Comparison of ENCODE assay signal across 33 mouse cellular contexts in genomic region chr16:22899346-22899745, GRCm38 (mm10). TPM values are rescaled to one million over a fixed set of nuclear protein-coding genes. Genes with fewer than 3 reads are reported as not detected.
DNase-seq lines count a peak whose midpoint lies in the region; ATAC-seq and TF ChIP-seq lines count a peak whose summit lies in the region.
"Had no signal": no experiment of that assay in that cellular context is flagged by ENCODE, and none has a peak within 500 bp of the region (broad histone marks: within the 10 kb centered on the region; RNA-seq: fewer than 3 reads in every experiment).

No protein-coding gene starts in this region.

- TF ChIP-seq CTCF in liver, embryonic 14.5 days (IDR thresholded peaks at IDR 0.05; ENCODE audit: low read depth): no peak

- H3K4me1 ChIP-seq in liver, embryonic 14.5 days (replicated peaks; ENCODE audit: control insufficient read depth in 2 of 2, insufficient read depth in 2 of 2, low read length in 1 of 2): peaks cover 0 to 2% of the 10 kb centered on the region in 2 experiments; a peak in 1 of 4 replicates
- H3K4me1 ChIP-seq in liver, embryonic 12.5 days: no peaks in the 10 kb centered on the region
- H3K4me1 ChIP-seq in liver, embryonic 16.5 days (ENCODE audit: control insufficient read depth, low read depth, low read length): no peaks in the 10 kb centered on the region; the same call in 1 of the 2 replicates
- H3K4me1 ChIP-seq: embryonic facial prominence, embryonic 10.5 days; embryonic facial prominence, embryonic 13.5 days; forebrain, embryonic 12.5 days; forebrain, embryonic 15.5 days; heart, embryonic 10.5 days; heart, embryonic 13.5 days had no signal

- no peak for TF ChIP-seq EP300 in liver, embryonic 14.5 days (IDR thresholded peaks at IDR 0.05; ENCODE audit: low read depth)

- no peak overlapping the region for H3K27ac ChIP-seq in liver, embryonic 14.5 days
- H3K27ac ChIP-seq in liver, embryonic 12.5 days: no peak overlapping the region
- H3K27ac ChIP-seq in liver, embryonic 16.5 days (ENCODE audit: low read length): no peak overlapping the region
- H3K27ac ChIP-seq: embryonic facial prominence, embryonic 10.5 days; embryonic facial prominence, embryonic 13.5 days; forebrain, embryonic 12.5 days; forebrain, embryonic 15.5 days; heart, adult 2 months; heart, embryonic 10.5 days; heart, embryonic 13.5 days; hindbrain, embryonic 14.5 days; hindbrain, postnatal 0 days had no signal

- H3K27me3 ChIP-seq in liver, embryonic 14.5 days (ENCODE audit: control insufficient read depth, insufficient read depth, low read length): no peaks in the 10 kb centered on the region
- no peaks in the 10 kb centered on the region for H3K27me3 ChIP-seq in liver, embryonic 12.5 days (replicated peaks)
- H3K27me3 ChIP-seq in liver, embryonic 16.5 days (ENCODE audit: control insufficient read depth, insufficient read depth, low read depth, low read length): no peaks in the 10 kb centered on the region
- H3K27me3 ChIP-seq: embryonic facial prominence, embryonic 13.5 days; forebrain, embryonic 12.5 days; forebrain, embryonic 15.5 days; heart, embryonic 13.5 days had no signal

- 0 out of 2 replicates have a peak, but pooled peaks have one; percentile 7 for ATAC-seq in liver, embryonic 14.5 days (ENCODE audit: insufficient read depth)
- no peak for ATAC-seq in liver, embryonic 12.5 days
- ATAC-seq in liver, embryonic 16.5 days (ENCODE audit: low read depth): peak; percentile 23; the same call in 1 of the 2 replicates
- ATAC-seq: activated CD4-positive, CD25-positive, alpha-beta regulatory T cell, adult 4 months; forebrain, embryonic 15.5 days; hindbrain, postnatal 0 days had no signal

- no peak overlapping the region for H3K4me2 ChIP-seq in liver, embryonic 14.5 days (ENCODE audit: low read depth)
- H3K4me2 ChIP-seq in liver, embryonic 12.5 days: no peak overlapping the region
- H3K4me2 ChIP-seq in liver, embryonic 16.5 days (ENCODE audit: low read depth, low read length): no peak overlapping the region
- H3K4me2 ChIP-seq: embryonic facial prominence, embryonic 13.5 days; forebrain, embryonic 12.5 days; forebrain, embryonic 15.5 days; heart, embryonic 13.5 days; hindbrain, embryonic 14.5 days had no signal

- no peak overlapping the region for H3K9ac ChIP-seq in liver, embryonic 14.5 days (replicated peaks)
- H3K9ac ChIP-seq in liver, embryonic 12.5 days: no peak overlapping the region
- no peak overlapping the region for H3K9ac ChIP-seq in liver, embryonic 16.5 days (ENCODE audit: low read depth, low read length)
- H3K9ac ChIP-seq: embryonic facial prominence, embryonic 13.5 days; forebrain, embryonic 12.5 days; forebrain, embryonic 15.5 days; heart, embryonic 13.5 days; hindbrain, embryonic 14.5 days had no signal

- DNase-seq in liver, embryonic 14.5 days (ENCODE audit: low read depth in 3 of 3, low spot score in 3 of 3): no peak
- peak; percentile 47 for DNase-seq in 416B (ENCODE audit: low read depth)
- no peak for DNase-seq in kidney, adult 8-10 months
- no peak for DNase-seq in adrenal gland, adult 8-10 months
- DNase-seq: adrenal gland, postnatal 10 days; cerebellum, adult 11 months; cerebellum, adult 2 months; cerebellum, adult 9-11 months; cerebellum, postnatal 25 days; embryo, embryonic 11 days; gastrocnemius, postnatal 25 days; heart, adult 2 months; heart, postnatal 14 days; heart, postnatal 4 days had no signal

- H3K4me3 ChIP-seq in liver, embryonic 14.5 days (ENCODE audit: insufficient read depth in 1 of 2, low read depth in 2 of 2, low read length in 2 of 2): no peak overlapping the region
- no peak overlapping the region for H3K4me3 ChIP-seq in liver, embryonic 12.5 days
- no peak overlapping the region for H3K4me3 ChIP-seq in liver, embryonic 16.5 days (ENCODE audit: low read depth, low read length)
- H3K4me3 ChIP-seq: embryonic facial prominence, embryonic 10.5 days; embryonic facial prominence, embryonic 13.5 days; erythroblast, embryonic 14.5 days; forebrain, embryonic 12.5 days; forebrain, embryonic 15.5 days; heart, adult 2 months; heart, embryonic 10.5 days; heart, embryonic 13.5 days had no signal

- H3K9me3 ChIP-seq in liver, embryonic 14.5 days (ENCODE audit: control insufficient read depth, low read length): no peaks in the 10 kb centered on the region
- no peaks in the 10 kb centered on the region for H3K9me3 ChIP-seq in liver, embryonic 12.5 days (replicated peaks)
- H3K9me3 ChIP-seq in liver, embryonic 16.5 days (replicated peaks; ENCODE audit: control insufficient read depth, low read length): no peaks in the 10 kb centered on the region
- H3K9me3 ChIP-seq: embryonic facial prominence, embryonic 10.5 days; embryonic facial prominence, embryonic 13.5 days; forebrain, embryonic 12.5 days; forebrain, embryonic 15.5 days; heart, embryonic 10.5 days; heart, embryonic 13.5 days had no signal

- 32% methylated on average over 5 of the region's 5 CpGs for WGBS in liver, embryonic 14.5 days (ENCODE audit: insufficient replicate concordance)
- WGBS in liver, embryonic 12.5 days (ENCODE audit: insufficient replicate concordance): 42% methylated on average over 5 of the region's 5 CpGs
- WGBS in liver, embryonic 16.5 days (ENCODE audit: insufficient replicate concordance): 23% methylated on average over 5 of the region's 5 CpGs

- no peaks in the 10 kb centered on the region; the same call in 1 of the 2 replicates for H3K36me3 ChIP-seq in liver, embryonic 14.5 days (replicated peaks; ENCODE audit: control insufficient read depth, insufficient read depth, low read depth)
- H3K36me3 ChIP-seq in liver, embryonic 12.5 days: no peaks in the 10 kb centered on the region
- no peaks in the 10 kb centered on the region for H3K36me3 ChIP-seq in liver, embryonic 16.5 days (ENCODE audit: control insufficient read depth, insufficient read depth)
- H3K36me3 ChIP-seq: embryonic facial prominence, embryonic 10.5 days; embryonic facial prominence, embryonic 13.5 days; forebrain, embryonic 12.5 days; forebrain, embryonic 15.5 days; heart, embryonic 10.5 days; heart, embryonic 13.5 days had no signal

RNA-seq across cellular contexts. Expression of gene Ahsg, which starts 8.3 kb away (rescaled TPM):
- 1,135 and 1,143 TPM in 2 replicates for polyA plus RNA-seq in liver, embryonic 14.5 days (2012; rRNA removed)
- polyA plus RNA-seq in liver, embryonic 14.5 days (2014; fragmentation: Nextera tagmentation; extraction: Ambion mirVana): 1,052 and 1,153 TPM in 2 replicates
- 184 and 190 TPM in 2 replicates for polyA plus RNA-seq in liver, embryonic 12.5 days (2016; fragmentation: Nextera tagmentation; extraction: Ambion mirVana)
- polyA plus RNA-seq in liver, embryonic 16.5 days (2015; fragmentation: Nextera tagmentation; extraction: Ambion mirVana): 5,304 and 6,290 TPM in 2 replicates
- 1 to 10 TPM; 6.1 to 8.4 (median 7.2) TPM for total RNA-seq in adrenal gland, adult 8-10 months (2022)
- total RNA-seq: gastrocnemius, postnatal 25 days; hindbrain, postnatal 0 days had no signal
- polyA plus RNA-seq: activated CD4-positive, CD25-positive, alpha-beta regulatory T cell, adult 4 months; cerebellum, adult 2 months; cortical plate, adult 2 months; embryonic facial prominence, embryonic 10.5 days; embryonic facial prominence, embryonic 13.5 days; forebrain, embryonic 12.5 days; forebrain, embryonic 15.5 days; hindbrain, embryonic 11.5 days; hindbrain, embryonic 14.5 days; hindbrain, postnatal 0 days had no signal

RNA-seq across cellular contexts. Expression of gene Fetub, which starts 18.8 kb away (rescaled TPM):
- 1.5 and 1.6 TPM in 2 replicates for polyA plus RNA-seq in liver, embryonic 14.5 days (2012; rRNA removed)
- polyA plus RNA-seq in liver, embryonic 14.5 days (2014; fragmentation: Nextera tagmentation; extraction: Ambion mirVana): 2.2 and 2.3 TPM in 2 replicates
- polyA plus RNA-seq in liver, embryonic 12.5 days (2016; fragmentation: Nextera tagmentation; extraction: Ambion mirVana): 0.35 and 0.69 TPM in 2 replicates
- polyA plus RNA-seq in liver, embryonic 16.5 days (2015; fragmentation: Nextera tagmentation; extraction: Ambion mirVana): 15.3 and 19.3 TPM in 2 replicates
- total RNA-seq in adrenal gland, adult 8-10 months (2022): 10 to 100 TPM in 2 of 4 experiments, 1 to 10 TPM in 2; 2.4 to 25.4 (median 6.9) TPM
- total RNA-seq: gastrocnemius, postnatal 25 days; heart, postnatal 14 days; heart, postnatal 4 days; hindbrain, postnatal 0 days had no signal
- polyA plus RNA-seq: activated CD4-positive, CD25-positive, alpha-beta regulatory T cell, adult 4 months; cerebellum, adult 2 months; embryonic facial prominence, embryonic 10.5 days; erythroblast, embryonic 14.5 days; forebrain, embryonic 12.5 days; forebrain, embryonic 15.5 days; heart, embryonic 10.5 days; heart, embryonic 13.5 days; heart, embryonic 16.5 days; hindbrain, embryonic 11.5 days; hindbrain, embryonic 14.5 days; intestine, embryonic 14.5 days had no signal

RNA-seq across cellular contexts. Expression of gene Dnajb11, which starts 41.7 kb away (rescaled TPM):
- 15.1 and 25.9 TPM in 2 replicates for polyA plus RNA-seq in liver, embryonic 14.5 days (2012; rRNA removed)
- polyA plus RNA-seq in liver, embryonic 14.5 days (2014; fragmentation: Nextera tagmentation; extraction: Ambion mirVana): 54.3 and 54.9 TPM in 2 replicates
- polyA plus RNA-seq in liver, embryonic 12.5 days (2016; fragmentation: Nextera tagmentation; extraction: Ambion mirVana): 95.2 and 97.9 TPM in 2 replicates
- 50.7 and 54.4 TPM in 2 replicates for polyA plus RNA-seq in liver, embryonic 16.5 days (2015; fragmentation: Nextera tagmentation; extraction: Ambion mirVana)
- 10 to 100 TPM; 55.9 to 75.2 (median 64.1) TPM for total RNA-seq in adrenal gland, adult 8-10 months (2022)

RNA-seq across cellular contexts. Expression of gene Tbccd1, which starts 41.9 kb away (rescaled TPM):
- 20.3 and 25.6 TPM in 2 replicates for polyA plus RNA-seq in liver, embryonic 14.5 days (2012; rRNA removed)
- 23.5 and 24.8 TPM in 2 replicates for polyA plus RNA-seq in liver, embryonic 14.5 days (2014; fragmentation: Nextera tagmentation; extraction: Ambion mirVana)
- polyA plus RNA-seq in liver, embryonic 12.5 days (2016; fragmentation: Nextera tagmentation; extraction: Ambion mirVana): 31.1 and 33.3 TPM in 2 replicates
- 27.2 and 27.3 TPM in 2 replicates for polyA plus RNA-seq in liver, embryonic 16.5 days (2015; fragmentation: Nextera tagmentation; extraction: Ambion mirVana)
- 10 to 100 TPM; 19.2 to 26.1 (median 23.1) TPM for total RNA-seq in adrenal gland, adult 8-10 months (2022)

RNA-seq across cellular contexts. Expression of gene Hrg, which starts 51.5 kb away (rescaled TPM):
- polyA plus RNA-seq in liver, embryonic 14.5 days (2012; rRNA removed): 0.16 and 0.28 TPM in 2 replicates
- 0.71 and 1.0 TPM in 2 replicates for polyA plus RNA-seq in liver, embryonic 14.5 days (2014; fragmentation: Nextera tagmentation; extraction: Ambion mirVana)
- 0.10 and 0.13 TPM in 2 replicates for polyA plus RNA-seq in liver, embryonic 12.5 days (2016; fragmentation: Nextera tagmentation; extraction: Ambion mirVana)
- polyA plus RNA-seq in liver, embryonic 16.5 days (2015; fragmentation: Nextera tagmentation; extraction: Ambion mirVana): 6.4 and 9.0 TPM in 2 replicates
- total RNA-seq in adrenal gland, adult 8-10 months (2022): under 1 TPM in 2 of 4 experiments, not detected in 2; 0.20 to 0.46 TPM
- total RNA-seq: ES-E14; gastrocnemius, adult 8-10 months; gastrocnemius, postnatal 25 days; heart, adult 2 months; heart, postnatal 14 days; heart, postnatal 4 days; hindbrain, postnatal 0 days had no signal
- polyA plus RNA-seq: activated CD4-positive, CD25-positive, alpha-beta regulatory T cell, adult 4 months; cerebellum, adult 2 months; cortical plate, adult 2 months; embryonic facial prominence, embryonic 13.5 days; erythroblast, embryonic 14.5 days; forebrain, embryonic 12.5 days; forebrain, embryonic 15.5 days; gonadal fat pad, adult 2 months; heart, adult 2 months; heart, embryonic 13.5 days; heart, embryonic 16.5 days; hindbrain, postnatal 0 days; intestine, embryonic 14.5 days had no signal
